Mouse (Mus musculus): ENCODE measurements around the gene Acsbg2. TPM values are rescaled to one million over a fixed set of nuclear protein-coding genes. Genes with fewer than 3 reads are reported as not detected.
A peak's percentile ranks its signal among the peaks of the same experiment; 100 is the strongest.

Gene Acsbg2
- polyA plus RNA-seq, 1 experiment from 2014 or later = not detected

DNA sequence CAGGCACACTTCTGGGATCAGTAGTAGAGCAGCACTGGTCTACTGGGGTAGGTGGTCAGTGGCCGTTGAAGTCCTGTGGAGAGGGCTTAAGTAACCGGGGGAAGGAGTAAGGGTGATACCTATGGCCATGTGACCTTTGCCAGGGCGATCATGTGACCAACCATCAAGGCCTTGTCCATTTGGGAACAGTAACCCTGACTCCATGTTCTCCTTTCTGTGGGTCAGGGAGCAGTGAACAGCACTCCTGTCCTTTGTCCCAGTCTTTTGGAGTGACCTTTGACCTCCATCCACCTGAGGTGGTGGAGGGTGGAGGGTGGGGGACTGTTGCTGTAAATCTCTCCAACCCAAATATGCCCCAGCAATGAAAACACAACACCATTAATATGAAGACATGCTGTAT lies 2.2 kb upstream of the Acsbg2 start:
- Histone ChIP-seq H3K9ac (replicated peaks; ENCODE audit: low read length) (no peak overlapping the region), H3K4me1 (ENCODE audit: insufficient read depth, low read length) (no peaks in the 10 kb centered on the region), H3K9me3 (ENCODE audit: low read length) (no peaks in the 10 kb centered on the region), H3K27me3 (ENCODE audit: insufficient read depth, low read length) (no peaks in the 10 kb centered on the region), H3K4me2 (replicated peaks; ENCODE audit: low read depth, low read length) (no peak overlapping the region), H3K36me3 (ENCODE audit: insufficient read depth, low read length) (no peaks in the 10 kb centered on the region), H3K4me3 (ENCODE audit: low read length) (no peak overlapping the region), H3K27ac (ENCODE audit: low read length) (no peak overlapping the region)
- 88% methylated on average over 3 of the region's 3 CpGs for WGBS
- no peak for ATAC-seq (ENCODE audit: low FRiP score, low TSS enrichment)

DNA sequence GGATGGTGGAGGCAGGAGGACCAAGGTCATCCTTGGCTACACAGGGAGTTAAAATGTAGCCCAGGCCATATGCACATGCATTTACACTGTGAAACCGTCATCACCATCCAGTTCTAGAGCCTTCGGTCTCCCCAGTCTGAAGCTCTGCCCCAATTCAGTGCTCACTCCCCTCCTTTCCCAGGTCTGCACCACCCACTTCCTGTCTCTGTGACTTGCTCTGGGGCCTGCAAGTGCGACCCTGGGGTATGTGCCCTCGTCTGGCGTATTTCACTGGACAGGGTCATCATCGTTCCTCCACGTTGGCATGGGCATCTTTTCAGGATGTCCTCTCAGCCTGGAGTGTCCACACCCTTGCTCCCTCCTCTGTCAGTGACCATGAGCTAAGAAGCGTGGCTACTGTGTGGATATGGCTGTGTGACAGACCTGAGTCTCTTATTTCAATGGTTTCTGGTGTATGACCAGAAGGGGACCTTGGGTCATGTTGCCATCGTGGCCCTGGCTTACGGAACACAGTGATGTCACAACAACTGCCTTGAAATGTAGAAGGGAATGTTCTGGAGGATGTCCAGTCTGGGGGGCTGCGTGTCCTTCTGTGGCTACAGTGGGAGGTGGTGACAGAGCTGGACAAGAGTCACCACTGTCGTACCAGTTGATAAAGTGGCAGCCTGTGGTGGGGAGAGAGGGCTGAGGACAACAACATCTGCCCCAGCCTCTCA lies 847 bp upstream of the Acsbg2 start, which contains the start of gene 1700061G19Rik:
Gene 1700061G19Rik, plus strand, starts transcription at position 542 of the 716 bp plus-strand sequence.
- no peak within 1 kb of the TSS for H3K4me3 ChIP-seq (ENCODE audit: low read length)
- H3K4me1 ChIP-seq (ENCODE audit: insufficient read depth, low read length) = no peaks in the 10 kb centered on the region
- H3K36me3 ChIP-seq (ENCODE audit: insufficient read depth, low read length) = no peaks in the 10 kb centered on the region
- no peaks in the 10 kb centered on the region for H3K9me3 ChIP-seq (ENCODE audit: low read length)
- H3K4me2 ChIP-seq (replicated peaks; ENCODE audit: low read depth, low read length) = no peak within 1 kb of the TSS
- no peak within 1 kb of the TSS for H3K9ac ChIP-seq (replicated peaks; ENCODE audit: low read length)
- no peaks in the 10 kb centered on the region for H3K27me3 ChIP-seq (ENCODE audit: insufficient read depth, low read length)
- no peak for ATAC-seq (ENCODE audit: low FRiP score, low TSS enrichment)
- H3K27ac ChIP-seq (ENCODE audit: low read length) = no peak within 1 kb of the TSS
- 75% methylated on average over 12 of the region's 12 CpGs for WGBS

DNA sequence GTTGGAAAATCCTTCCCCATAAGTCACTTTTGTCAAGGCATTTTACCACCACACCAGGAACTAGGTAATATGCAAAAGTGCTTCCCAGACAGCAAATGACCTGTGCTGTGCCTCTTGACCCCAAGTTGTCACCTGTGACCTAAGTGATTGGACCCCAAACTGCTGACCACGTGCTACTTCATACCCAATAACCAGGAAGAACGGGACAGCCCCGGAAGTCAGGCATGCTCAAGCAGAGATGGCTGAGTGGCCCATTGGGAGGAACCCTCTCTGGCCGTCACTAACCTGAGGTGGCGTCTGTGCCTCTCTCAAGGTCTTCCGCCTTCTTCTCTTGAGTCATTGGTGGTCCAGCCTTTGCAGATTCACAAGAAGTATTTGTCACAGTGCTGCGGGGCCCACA lies 1.7 kb downstream of the Acsbg2 start:
- no peak for ATAC-seq (ENCODE audit: low FRiP score, low TSS enrichment)
- Histone ChIP-seq H3K27ac (ENCODE audit: low read length) (no peak overlapping the region), H3K4me1 (ENCODE audit: insufficient read depth, low read length) (no peaks in the 10 kb centered on the region), H3K36me3 (ENCODE audit: insufficient read depth, low read length) (no peaks in the 10 kb centered on the region), H3K4me3 (ENCODE audit: low read length) (no peak overlapping the region), H3K9ac (replicated peaks; ENCODE audit: low read length) (no peak overlapping the region), H3K9me3 (ENCODE audit: low read length) (no peaks in the 10 kb centered on the region), H3K27me3 (ENCODE audit: insufficient read depth, low read length) (no peaks in the 10 kb centered on the region), H3K4me2 (replicated peaks; ENCODE audit: low read depth, low read length) (no peak overlapping the region)
- 77% methylated on average over 7 of the region's 7 CpGs for WGBS

DNA sequence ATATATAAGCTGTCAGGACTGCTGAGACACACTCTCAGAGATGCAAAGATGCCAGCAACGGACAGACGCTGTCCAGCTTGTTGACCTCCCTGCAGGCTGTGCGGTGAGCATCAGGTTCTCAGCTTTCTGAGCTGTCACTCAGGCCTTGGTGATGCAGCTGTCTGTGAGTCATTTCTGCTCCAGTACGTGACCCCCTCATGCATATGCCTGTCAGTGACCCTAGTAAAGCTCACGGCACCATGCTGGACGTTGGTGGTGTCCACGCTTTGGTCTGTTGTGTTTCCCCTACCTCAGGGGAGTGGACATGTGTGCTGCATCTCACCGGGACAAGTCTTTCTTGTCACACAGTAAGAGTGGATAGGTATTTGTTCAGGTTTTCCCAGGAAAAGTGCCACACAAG lies 2.5 kb downstream of the Acsbg2 start:
- H3K4me3 ChIP-seq (ENCODE audit: low read length) = no peak overlapping the region
- WGBS = 48% methylated on average over 8 of the region's 8 CpGs
- H3K4me1 ChIP-seq (ENCODE audit: insufficient read depth, low read length) = no peaks in the 10 kb centered on the region
- no peak overlapping the region for H3K4me2 ChIP-seq (replicated peaks; ENCODE audit: low read depth, low read length)
- H3K27ac ChIP-seq (ENCODE audit: low read length) = no peak overlapping the region
- H3K9me3 ChIP-seq (ENCODE audit: low read length) = peaks cover 6% of the 10 kb centered on the region; the same call in 1 of the 2 replicates
- no peaks in the 10 kb centered on the region for H3K36me3 ChIP-seq (ENCODE audit: insufficient read depth, low read length)
- no peaks in the 10 kb centered on the region for H3K27me3 ChIP-seq (ENCODE audit: insufficient read depth, low read length)
- no peak overlapping the region for H3K9ac ChIP-seq (replicated peaks; ENCODE audit: low read length)
- ATAC-seq (ENCODE audit: low FRiP score, low TSS enrichment) = no peak

DNA sequence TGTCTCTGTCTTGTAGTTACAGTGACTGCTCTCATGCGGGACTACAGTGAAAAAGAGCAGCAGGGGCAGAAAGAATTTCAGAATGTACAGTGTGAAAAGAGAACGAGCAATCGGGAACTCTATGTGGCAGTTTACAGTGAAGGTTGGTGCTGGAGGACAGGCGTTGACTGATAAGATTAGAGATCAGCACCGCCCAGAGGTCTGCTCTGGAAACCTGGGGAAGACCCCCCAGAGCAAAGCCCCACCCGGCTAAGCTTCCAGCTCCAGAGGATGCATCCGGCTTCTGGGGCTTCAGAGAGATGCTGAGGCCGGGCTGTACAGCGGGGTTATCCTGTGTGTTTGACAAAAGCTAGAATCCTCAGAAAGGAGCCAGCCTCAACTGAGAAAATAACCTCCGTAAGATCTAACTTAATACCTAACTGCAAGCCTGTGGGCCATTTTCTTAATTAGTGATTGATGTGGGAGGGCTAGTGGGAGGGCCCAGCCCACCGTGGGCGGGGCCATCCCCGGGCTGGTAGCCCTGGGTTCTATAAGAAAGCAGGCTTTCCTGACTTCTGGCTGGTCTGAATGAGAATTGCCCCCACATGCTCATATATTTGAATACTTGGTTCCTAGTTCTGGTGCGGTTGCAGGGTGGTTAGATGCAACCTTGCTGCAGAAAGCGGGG lies 3.8 kb downstream of the Acsbg2 start:
- Histone ChIP-seq H3K9me3 (ENCODE audit: low read length) (peaks cover 6% of the 10 kb centered on the region; the same call in 1 of the 2 replicates), H3K4me3 (ENCODE audit: low read length) (no peak overlapping the region), H3K4me1 (ENCODE audit: insufficient read depth, low read length) (no peaks in the 10 kb centered on the region), H3K27ac (ENCODE audit: low read length) (no peak overlapping the region), H3K36me3 (ENCODE audit: insufficient read depth, low read length) (no peaks in the 10 kb centered on the region), H3K27me3 (ENCODE audit: insufficient read depth, low read length) (no peaks in the 10 kb centered on the region), H3K9ac (replicated peaks; ENCODE audit: low read length) (no peak overlapping the region), H3K4me2 (replicated peaks; ENCODE audit: low read depth, low read length) (no peak overlapping the region)
- ATAC-seq (ENCODE audit: low FRiP score, low TSS enrichment) = no peak
- 73% methylated on average over 15 of the region's 15 CpGs for WGBS

DNA sequence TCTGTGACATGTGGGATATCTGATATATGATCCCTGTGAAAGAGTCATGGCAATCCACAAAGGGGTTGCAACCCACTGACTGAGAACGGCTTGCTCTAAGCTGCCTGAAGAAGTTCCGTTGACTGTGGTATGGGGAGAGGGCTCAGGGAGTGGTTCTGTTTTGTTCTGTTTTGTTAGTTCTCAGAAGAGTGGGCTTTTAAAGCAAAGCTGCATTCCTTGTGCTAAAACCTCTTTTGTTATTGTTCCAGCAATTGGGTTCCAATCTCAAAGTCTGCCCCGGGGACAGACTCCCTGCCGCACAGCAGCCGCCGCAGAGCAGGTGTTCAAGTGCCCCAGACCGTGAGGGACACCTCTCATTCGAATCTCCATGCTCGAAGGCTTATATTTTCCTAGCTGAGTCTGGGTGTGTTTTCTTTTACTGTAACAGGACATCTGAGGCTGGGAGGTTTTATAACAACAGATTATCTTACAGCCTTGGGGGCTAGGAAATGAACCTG lies 4.7 kb downstream of the Acsbg2 start:
- ATAC-seq (ENCODE audit: low FRiP score, low TSS enrichment) = no peak
- Histone ChIP-seq H3K9me3 (ENCODE audit: low read length) (peaks cover 6% of the 10 kb centered on the region; the same call in 1 of the 2 replicates), H3K27me3 (ENCODE audit: insufficient read depth, low read length) (no peaks in the 10 kb centered on the region), H3K4me2 (replicated peaks; ENCODE audit: low read depth, low read length) (no peak overlapping the region), H3K27ac (ENCODE audit: low read length) (no peak overlapping the region), H3K4me1 (ENCODE audit: insufficient read depth, low read length) (no peaks in the 10 kb centered on the region), H3K36me3 (ENCODE audit: insufficient read depth, low read length) (no peaks in the 10 kb centered on the region), H3K4me3 (ENCODE audit: low read length) (no peak overlapping the region), H3K9ac (replicated peaks; ENCODE audit: low read length) (no peak overlapping the region)
- 55% methylated on average over 9 of the region's 9 CpGs for WGBS

DNA sequence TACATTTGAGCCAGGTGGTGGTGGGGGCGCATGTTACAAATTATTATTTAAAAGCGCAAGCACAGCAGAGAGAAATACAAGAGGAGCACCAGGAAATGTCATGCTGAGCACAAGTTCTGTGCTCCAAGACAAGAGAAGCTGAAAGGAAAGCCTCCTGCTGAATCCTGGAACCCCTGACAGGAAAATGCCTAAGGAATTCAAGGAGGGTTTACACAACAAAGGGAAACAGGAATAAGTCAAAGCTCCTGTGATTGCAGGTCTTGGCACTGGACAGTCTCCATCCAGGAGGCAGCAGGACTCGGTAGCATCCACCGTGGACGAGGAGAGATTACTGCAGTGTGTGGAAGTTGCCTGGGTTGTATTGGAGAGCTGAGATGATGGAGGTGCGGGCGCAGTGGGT lies 8.2 kb downstream of the Acsbg2 start:
- WGBS = 83% methylated on average over 7 of the region's 7 CpGs
- no peaks in the 10 kb centered on the region for H3K36me3 ChIP-seq (ENCODE audit: insufficient read depth, low read length)
- no peaks in the 10 kb centered on the region for H3K4me1 ChIP-seq (ENCODE audit: insufficient read depth, low read length)
- no peaks in the 10 kb centered on the region for H3K27me3 ChIP-seq (ENCODE audit: insufficient read depth, low read length)
- ATAC-seq (ENCODE audit: low FRiP score, low TSS enrichment) = no peak
- no peak overlapping the region for H3K4me3 ChIP-seq (ENCODE audit: low read length)
- peaks cover 6% of the 10 kb centered on the region; the same call in 1 of the 2 replicates for H3K9me3 ChIP-seq (ENCODE audit: low read length)
- no peak overlapping the region for H3K4me2 ChIP-seq (replicated peaks; ENCODE audit: low read depth, low read length)
- H3K27ac ChIP-seq (ENCODE audit: low read length) = no peak overlapping the region
- H3K9ac ChIP-seq (replicated peaks; ENCODE audit: low read length) = no peak overlapping the region

DNA sequence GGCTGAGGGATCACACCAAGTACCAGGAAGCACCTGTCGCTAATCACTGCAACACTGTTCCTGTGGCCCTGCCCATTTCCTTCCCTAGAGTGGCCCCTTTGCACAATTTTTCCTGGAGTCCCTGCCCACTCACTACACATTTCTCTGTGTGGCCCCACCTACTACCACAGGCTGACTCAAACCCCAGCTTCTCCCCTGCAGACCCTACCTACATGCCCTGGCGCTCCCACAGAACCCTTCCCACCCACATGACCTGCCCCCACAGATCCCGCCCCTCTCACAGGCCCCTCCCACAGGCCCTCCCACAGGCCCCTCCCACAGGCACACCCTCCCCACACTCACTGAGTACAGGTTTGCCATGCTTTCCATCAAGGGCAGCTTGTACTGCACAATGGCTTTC lies 13.1 kb downstream of the Acsbg2 start:
- Histone ChIP-seq H3K4me2 (replicated peaks; ENCODE audit: low read depth, low read length) (no peak overlapping the region), H3K4me3 (ENCODE audit: low read length) (no peak overlapping the region), H3K9me3 (ENCODE audit: low read length) (no peaks in the 10 kb centered on the region), H3K9ac (replicated peaks; ENCODE audit: low read length) (no peak overlapping the region), H3K36me3 (ENCODE audit: insufficient read depth, low read length) (no peaks in the 10 kb centered on the region), H3K27ac (ENCODE audit: low read length) (no peak overlapping the region), H3K4me1 (ENCODE audit: insufficient read depth, low read length) (no peaks in the 10 kb centered on the region), H3K27me3 (ENCODE audit: insufficient read depth, low read length) (no peaks in the 10 kb centered on the region)
- WGBS = 46% methylated on average over 3 of the region's 3 CpGs
- ATAC-seq (ENCODE audit: low FRiP score, low TSS enrichment) = peak; percentile 47; the same call in 1 of the 2 replicates

DNA sequence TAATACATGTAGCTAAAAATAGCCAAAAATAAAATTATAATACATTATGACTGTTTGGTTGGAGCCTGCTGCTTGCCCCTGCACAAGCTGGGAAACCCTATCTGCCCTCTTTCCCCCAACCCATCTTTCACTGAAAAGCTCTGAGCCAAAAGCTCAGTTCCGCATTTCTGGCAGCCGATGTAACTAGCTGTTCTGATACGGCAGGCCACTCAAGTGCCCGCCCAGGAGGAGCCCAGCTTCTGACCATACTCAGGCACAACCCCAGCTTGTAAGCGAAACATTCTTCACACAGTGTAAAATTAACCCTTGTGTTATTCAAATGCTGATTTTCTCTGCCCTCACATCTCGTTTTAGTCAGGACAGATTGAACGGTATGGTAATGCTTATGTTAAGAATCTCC lies 15.3 kb downstream of the Acsbg2 start:
- Histone ChIP-seq H3K4me3 (ENCODE audit: low read length) (no peak overlapping the region), H3K36me3 (ENCODE audit: insufficient read depth, low read length) (no peaks in the 10 kb centered on the region), H3K4me1 (ENCODE audit: insufficient read depth, low read length) (no peaks in the 10 kb centered on the region), H3K9me3 (ENCODE audit: low read length) (no peaks in the 10 kb centered on the region), H3K9ac (replicated peaks; ENCODE audit: low read length) (no peak overlapping the region), H3K27me3 (ENCODE audit: insufficient read depth, low read length) (no peaks in the 10 kb centered on the region), H3K27ac (ENCODE audit: low read length) (no peak overlapping the region), H3K4me2 (replicated peaks; ENCODE audit: low read depth, low read length) (no peak overlapping the region)
- ATAC-seq (ENCODE audit: low FRiP score, low TSS enrichment) = no peak
- 47% methylated on average over 7 of the region's 7 CpGs for whole genome bisulfite sequencing

DNA sequence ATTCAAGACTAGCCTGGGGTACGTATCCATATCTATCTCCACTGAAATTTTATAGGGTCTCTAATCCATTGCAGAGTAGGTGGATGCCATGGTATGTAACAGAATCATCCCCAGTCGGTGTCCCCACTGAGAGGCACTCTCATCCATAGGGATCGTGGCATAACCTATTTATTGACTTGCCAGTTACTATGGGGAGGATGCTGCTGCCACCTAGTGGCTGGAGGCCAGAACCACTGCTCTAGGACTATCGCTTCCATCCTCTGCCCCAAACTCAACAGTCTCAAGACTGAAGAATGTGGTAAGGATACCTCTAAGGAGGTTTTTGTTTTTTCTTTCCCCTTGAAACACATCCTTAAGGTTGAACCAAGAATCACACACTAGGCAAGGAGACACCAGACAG lies 16.0 kb downstream of the Acsbg2 start:
- Histone ChIP-seq H3K4me1 (ENCODE audit: insufficient read depth, low read length) (no peaks in the 10 kb centered on the region), H3K4me3 (ENCODE audit: low read length) (no peak overlapping the region)

More for the DNA sequence above, 16.0 kb downstream of the Acsbg2 start:
- 57% methylated on average over 4 of the region's 4 CpGs for WGBS
- H3K27me3 ChIP-seq (ENCODE audit: insufficient read depth, low read length) = no peaks in the 10 kb centered on the region
- no peak overlapping the region for H3K9ac ChIP-seq (replicated peaks; ENCODE audit: low read length)
- no peak overlapping the region for H3K27ac ChIP-seq (ENCODE audit: low read length)
- no peak overlapping the region for H3K4me2 ChIP-seq (replicated peaks; ENCODE audit: low read depth, low read length)
- H3K9me3 ChIP-seq (ENCODE audit: low read length) = no peaks in the 10 kb centered on the region
- ATAC-seq (ENCODE audit: low FRiP score, low TSS enrichment) = no peak
- H3K36me3 ChIP-seq (ENCODE audit: insufficient read depth, low read length) = no peaks in the 10 kb centered on the region

Data from kidney, embryonic 16.5 days (tissue).